Mouse (Mus musculus) embryonic facial prominence, embryonic 14.5 days (tissue): ENCODE results near the gene Cxcr5. TPM values are rescaled to one million over a fixed set of nuclear protein-coding genes. Genes with fewer than 3 reads are reported as not detected.
A peak's percentile ranks its signal among the peaks of the same experiment; 100 is the strongest.

Source experiments
- ATAC-seq: fragments of 200-750 bp; cut with Nextera tagmentation; 2 replicates; pipeline ENCODE4 v1.8.0; 2017; ENCODE audit warnings: low read depth, moderate number of reproducible peaks, moderate TSS enrichment
- DNase-seq: peaks from one replicate; pipeline ENCODE4 v3.0.0-alpha.2; 2015; ENCODE audit warnings: low spot score
- H3K27ac ChIP-seq: fragments of 300-500 bp; sonication (generic); replicated peaks from 2 replicates; pipeline ENCODE4 v1.5.1; 2014; ENCODE audit warnings: low read depth, mild to moderate bottlenecking, low read length, moderate library complexity
- H3K27me3 ChIP-seq: fragments of 300-500 bp; sonication (generic); replicated peaks from 2 replicates; pipeline ENCODE4 v1.6.1; 2014; ENCODE audit warnings: low read length; ENCODE audit not compliant: control insufficient read depth, insufficient read depth
- H3K36me3 ChIP-seq: fragments of 300-500 bp; sonication (generic); 2 replicates; pipeline ENCODE4 v1.6.1; 2014; ENCODE audit warnings: low read length, mixed read lengths; ENCODE audit not compliant: control insufficient read depth, insufficient read depth
- H3K4me1 ChIP-seq: fragments of 300-500 bp; sonication (generic); 2 replicates; pipeline ENCODE4 v1.6.1; 2014; ENCODE audit warnings: antibody characterized with exemption, low read length; ENCODE audit not compliant: control insufficient read depth, insufficient read depth
- H3K4me2 ChIP-seq: fragments of 300-500 bp; sonication (generic); 2 replicates; pipeline ENCODE4 v1.6.1; 2014; ENCODE audit warnings: low read depth, mild to moderate bottlenecking, low read length, moderate library complexity, mixed read lengths
- H3K4me3 ChIP-seq: fragments of 300-500 bp; sonication (generic); 2 replicates; pipeline ENCODE4 v1.5.1; 2014; ENCODE audit warnings: low read depth, mild to moderate bottlenecking, low read length
- H3K9ac ChIP-seq: fragments of 300-500 bp; sonication (generic); 2 replicates; pipeline ENCODE4 v1.6.1; 2014; ENCODE audit warnings: low read depth, mild to moderate bottlenecking, low read length, moderate library complexity, mixed read lengths
- H3K9me3 ChIP-seq: fragments of 300-500 bp; sonication (generic); 2 replicates; pipeline ENCODE4 v1.6.1; 2016; ENCODE audit warnings: low read length; ENCODE audit not compliant: control insufficient read depth
- WGBS: fragments of 180-500 bp; shearing (Covaris S2); extraction: QIAGEN DNeasy Blood & Tissue Kit; methylation state at CpG from one replicate; pipeline ENCODE4 v1.1.7; 2014; 5-methylcytosine and 5-hydroxymethylcytosine counted together
- polyA plus RNA-seq: library from polyadenylated mRNA; unstranded; fragments of >200 nt; fragmentation: Nextera tagmentation; extraction: Ambion mirVana; gene quantifications from 2 replicates; pipeline ENCODE4 v1.2.1, GENCODE M21; 2014

Gene Cxcr5
- polyA plus RNA-seq, 1 experiment from 2014 or later = 0.35 TPM

GRCm38 (mm10) chr9:44499356-44500162 is 62.1 kb downstream of the Cxcr5 start:
- peak overlapping the region; percentile 91 for H3K4me2 ChIP-seq
- H3K27me3 ChIP-seq = no peaks in the 10 kb centered on the region
- peak overlapping the region; percentile 69 for H3K9ac ChIP-seq
- H3K4me3 ChIP-seq = peak overlapping the region; percentile 46
- peaks cover 59% of the 10 kb centered on the region for H3K4me1 ChIP-seq
- H3K27ac ChIP-seq = peak overlapping the region; percentile 93
- ATAC-seq = peak; percentile 24
- DNase-seq = peak; percentile 92
- WGBS = 11% methylated on average over 11 of the region's 20 CpGs
- H3K9me3 ChIP-seq = no peaks in the 10 kb centered on the region
- H3K36me3 ChIP-seq = peaks cover 40% of the 10 kb centered on the region

- H3K27ac ChIP-seq = peak overlapping the region; percentile 93
- H3K4me3 ChIP-seq = peak overlapping the region; percentile 46
- H3K4me2 ChIP-seq = peak overlapping the region; percentile 91
- H3K4me1 ChIP-seq = peaks cover 67% of the 10 kb centered on the region
- no peaks in the 10 kb centered on the region for H3K9me3 ChIP-seq
- ATAC-seq (peak; percentile 85), DNase-seq (peak; percentile 96)
- H3K27me3 ChIP-seq = no peaks in the 10 kb centered on the region
- H3K36me3 ChIP-seq = peaks cover 31% of the 10 kb centered on the region
- H3K9ac ChIP-seq = peak overlapping the region; percentile 69
- WGBS = under 1% methylated on average over 36 of the region's 59 CpGs
Measured at GRCm38 (mm10) chr9:44498421-44499355, 63.0 kb downstream of the Cxcr5 start.

- H3K9ac ChIP-seq = peak overlapping the region; percentile 69
- ATAC-seq (peak; percentile 6; the same call in 1 of the 2 replicates), DNase-seq (peak; percentile 89)
- peak overlapping the region; percentile 93 for H3K27ac ChIP-seq
- 1% methylated on average over 8 of the region's 11 CpGs for WGBS
- H3K36me3 ChIP-seq = peaks cover 22% of the 10 kb centered on the region
- H3K9me3 ChIP-seq = no peaks in the 10 kb centered on the region
- H3K4me1 ChIP-seq = peaks cover 76% of the 10 kb centered on the region
- H3K4me2 ChIP-seq = peak overlapping the region; percentile 91
- peak overlapping the region; percentile 46 for H3K4me3 ChIP-seq
- no peaks in the 10 kb centered on the region for H3K27me3 ChIP-seq
Measured at GRCm38 (mm10) chr9:44497624-44498377, 63.9 kb downstream of the Cxcr5 start.

DNA sequence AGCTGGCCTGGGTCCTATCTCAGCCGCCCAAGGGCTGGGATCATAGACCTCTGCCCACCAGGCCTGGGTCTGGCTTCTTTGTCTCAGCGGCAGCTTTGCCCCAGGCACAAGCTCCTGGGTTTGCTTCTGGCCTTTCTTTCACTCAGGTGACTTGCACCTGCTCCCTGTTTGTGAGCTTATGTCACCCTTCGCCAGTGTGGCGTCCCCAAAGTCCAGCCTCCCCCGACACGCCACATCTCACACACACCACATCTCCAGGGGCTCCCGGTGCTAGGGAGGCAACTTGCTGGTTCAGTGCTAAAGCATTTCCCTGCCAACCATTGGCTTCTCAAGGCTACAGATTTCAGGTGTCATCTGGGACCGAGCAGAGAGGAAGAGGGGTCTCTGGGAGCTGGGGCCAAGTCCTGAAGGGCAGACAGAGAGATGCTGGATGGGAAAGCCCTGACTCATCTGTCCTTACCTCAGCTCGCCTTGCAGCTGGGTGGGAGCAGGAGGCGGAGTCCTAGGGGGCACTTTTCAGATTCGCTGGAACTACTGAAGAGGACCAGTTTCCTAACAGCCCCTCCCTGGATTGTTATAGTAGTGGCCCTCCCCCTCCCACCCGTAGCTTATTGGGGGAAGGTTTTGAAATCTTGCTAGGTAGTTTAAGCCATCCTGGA is 64.7 kb downstream of the Cxcr5 start:
- peaks cover 13% of the 10 kb centered on the region; the same call in 1 of the 2 replicates for H3K36me3 ChIP-seq
- H3K9ac ChIP-seq = peak overlapping the region; percentile 30; the same call in 1 of the 2 replicates
- H3K4me2 ChIP-seq = peak overlapping the region; percentile 91; the same call in 1 of the 2 replicates
- DNase-seq (peak; percentile 43), ATAC-seq (no peak)
- H3K9me3 ChIP-seq = no peaks in the 10 kb centered on the region
- 36% methylated on average over 11 of the region's 12 CpGs for WGBS
- peaks cover 82% of the 10 kb centered on the region for H3K4me1 ChIP-seq
- no peaks in the 10 kb centered on the region for H3K27me3 ChIP-seq
- peak overlapping the region; percentile 93 for H3K27ac ChIP-seq
- peak overlapping the region; percentile 3; the same call in 1 of the 2 replicates for H3K4me3 ChIP-seq

DNA sequence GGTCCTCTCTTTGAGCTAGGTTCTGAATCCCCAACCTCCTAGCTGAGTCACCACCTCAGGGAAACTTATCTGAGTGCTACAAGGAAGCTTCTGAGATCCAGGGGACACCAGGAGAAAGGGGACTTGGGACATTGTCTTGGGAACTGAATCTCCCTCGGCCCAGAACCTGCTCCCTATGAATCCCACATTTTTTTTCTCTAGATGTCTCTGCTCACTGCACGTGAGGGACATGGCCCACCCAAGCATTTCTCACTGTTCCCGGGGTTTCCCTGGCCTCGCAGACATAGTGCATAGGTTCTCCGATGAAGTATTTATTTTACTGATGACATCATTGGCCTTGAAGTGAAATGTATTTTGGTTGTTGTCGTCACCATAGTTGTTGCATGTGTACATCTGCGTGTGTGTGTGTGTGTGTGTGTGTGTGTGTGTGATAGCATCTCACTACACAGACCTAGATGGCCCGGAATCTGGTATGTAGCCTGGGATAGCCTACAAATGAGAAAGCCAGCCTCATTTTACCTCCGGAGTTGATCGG is 65.8 kb downstream of the Cxcr5 start:
- Histone ChIP-seq H3K36me3 (peaks cover 9% of the 10 kb centered on the region; the same call in 1 of the 2 replicates), H3K27me3 (no peaks in the 10 kb centered on the region), H3K4me1 (peaks cover 74% of the 10 kb centered on the region), H3K9ac (no peak overlapping the region; the same call in 1 of the 2 replicates), H3K4me3 (no peak overlapping the region), H3K9me3 (no peaks in the 10 kb centered on the region), H3K4me2 (no peak overlapping the region), H3K27ac (peak overlapping the region; percentile 80)
- DNase-seq (no peak), ATAC-seq (no peak)
- WGBS = 79% methylated on average over 10 of the region's 10 CpGs

DNA sequence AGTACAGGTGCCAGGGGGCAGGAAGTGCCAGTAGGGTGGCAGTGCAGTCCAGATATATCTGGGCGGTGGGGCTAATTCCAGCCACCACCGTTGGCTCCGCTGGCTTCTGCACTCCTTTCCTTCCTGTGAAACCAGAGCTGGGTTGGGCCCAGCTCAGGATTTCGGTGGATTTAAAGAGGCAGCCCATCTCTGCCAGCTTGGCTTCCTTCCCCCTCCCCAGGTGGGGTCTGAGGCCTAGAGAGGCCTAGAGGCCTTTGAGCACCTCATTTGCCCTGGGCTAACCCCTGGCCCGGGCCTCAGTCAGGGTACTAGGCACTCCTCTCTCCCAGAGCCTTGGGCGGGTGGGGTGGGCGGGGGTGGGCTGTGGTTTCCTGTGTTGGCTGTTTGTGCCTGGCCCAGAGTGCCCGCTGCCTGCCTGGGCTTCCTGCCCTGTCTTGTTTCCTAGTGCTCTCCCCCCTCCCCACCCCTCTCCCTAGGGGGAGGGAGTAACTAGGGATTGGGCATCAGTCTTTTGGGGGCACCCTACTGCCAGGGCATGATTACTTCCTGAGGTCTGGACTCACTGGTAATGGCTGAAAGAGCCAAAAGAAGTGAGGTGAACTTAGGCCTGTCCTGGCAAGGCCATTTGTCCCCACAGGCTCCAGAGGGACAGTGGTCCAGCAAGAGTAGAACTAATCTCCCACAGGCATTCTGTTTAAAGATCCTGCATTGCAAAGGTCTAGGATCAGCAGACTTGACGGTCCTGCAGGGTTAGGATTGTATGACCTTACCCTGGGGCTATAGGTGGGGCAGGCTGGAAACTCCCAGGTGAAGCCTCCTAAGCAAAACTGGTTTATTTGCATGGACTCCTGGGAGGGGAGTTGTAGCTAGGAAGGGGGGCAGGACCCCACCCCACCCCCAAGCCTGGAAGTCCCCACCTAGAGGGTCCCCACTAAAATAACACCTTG is 66.5 kb downstream of the Cxcr5 start:
- H3K9me3 ChIP-seq = no peaks in the 10 kb centered on the region
- H3K9ac ChIP-seq = peak overlapping the region; percentile 26; the same call in 1 of the 2 replicates
- peak overlapping the region; percentile 3; the same call in 1 of the 2 replicates for H3K4me3 ChIP-seq
- 32% methylated on average over 8 of the region's 9 CpGs for WGBS
- ATAC-seq (no peak), DNase-seq (peak; percentile 69)
- peaks cover 74% of the 10 kb centered on the region for H3K4me1 ChIP-seq
- peak overlapping the region; percentile 38 for H3K4me2 ChIP-seq
- H3K36me3 ChIP-seq = 0 out of 2 replicates have a peak, but pooled peaks cover 4% of the 10 kb centered on the region
- no peaks in the 10 kb centered on the region for H3K27me3 ChIP-seq
- H3K27ac ChIP-seq = peak overlapping the region; percentile 80
